Comparison of ENCODE assay signal across 21 mouse cellular contexts in genomic region chr9:96379551-96379950, GRCm38 (mm10). TPM values are rescaled to one million over a fixed set of nuclear protein-coding genes. Genes with fewer than 3 reads are reported as not detected.
DNase-seq lines count a peak whose midpoint lies in the region.
"Had no signal": no experiment of that assay in that cellular context is flagged by ENCODE, and none has a peak within 500 bp of the region (broad histone marks: within the 10 kb centered on the region; RNA-seq: fewer than 3 reads in every experiment).

No protein-coding gene starts in this region.

- peak overlapping the region; percentile 6; the same call in 1 of the 2 replicates for H3K27ac ChIP-seq in heart, embryonic 10.5 days
- H3K27ac ChIP-seq: embryonic facial prominence, embryonic 13.5 days; embryonic facial prominence, embryonic 15.5 days; forebrain, embryonic 10.5 days; forebrain, embryonic 12.5 days had no signal

- H3K27me3 ChIP-seq in heart, embryonic 10.5 days (ENCODE audit: insufficient read depth, poor library complexity, severe bottlenecking), result no peaks in the 10 kb centered on the region
- H3K27me3 ChIP-seq: embryonic facial prominence, embryonic 13.5 days; embryonic facial prominence, embryonic 15.5 days; forebrain, embryonic 12.5 days had no signal

- DNase-seq in heart, embryonic 10.5 days (ENCODE audit: low spot score), result no peak
- DNase-seq in heart, postnatal 4 days, result no peak
- peak; percentile 56 to 68 for DNase-seq in lung, adult 18-20 months
- DNase-seq in lung, postnatal 25 days (ENCODE audit: low spot score), result no peak
- peak; percentile 77 for DNase-seq in lung, postnatal 36 days
- DNase-seq in lung, postnatal 10 days, result no peak
- DNase-seq: adrenal gland, adult 2 months; adrenal gland, postnatal 10 days; adrenal gland, postnatal 25 days; cerebellum, adult 11 months; cerebellum, adult 18-20 months; cerebellum, adult 8-10 months; cerebellum, adult 9-11 months; cerebellum, postnatal 14 days; cerebellum, postnatal 36 days; embryo, embryonic 11 days had no signal

- H3K4me1 ChIP-seq in heart, embryonic 10.5 days, result peaks cover 32% of the 10 kb centered on the region
- H3K4me1 ChIP-seq: forebrain, embryonic 10.5 days had no signal

- no peak overlapping the region for H3K4me3 ChIP-seq in heart, embryonic 10.5 days
- H3K4me3 ChIP-seq: embryonic facial prominence, embryonic 13.5 days; embryonic facial prominence, embryonic 15.5 days; erythroblast, embryonic 14.5 days; forebrain, embryonic 10.5 days; forebrain, embryonic 12.5 days had no signal

- H3K9me3 ChIP-seq in heart, embryonic 10.5 days, result no peaks in the 10 kb centered on the region
- H3K9me3 ChIP-seq: embryonic facial prominence, embryonic 13.5 days; embryonic facial prominence, embryonic 15.5 days; forebrain, embryonic 12.5 days had no signal

- H3K36me3 ChIP-seq in heart, embryonic 10.5 days, result no peaks in the 10 kb centered on the region
- H3K36me3 ChIP-seq: embryonic facial prominence, embryonic 13.5 days; embryonic facial prominence, embryonic 15.5 days; forebrain, embryonic 10.5 days; forebrain, embryonic 12.5 days had no signal

- 59% methylated on average over 7 of the region's 7 CpGs for WGBS in heart, embryonic 10.5 days

RNA-seq across cellular contexts. Expression of gene Atp1b3, which starts 15.3 kb away (rescaled TPM):
- 163 TPM in 2 replicates for polyA plus RNA-seq in heart, embryonic 10.5 days (2016; fragmentation: Nextera tagmentation; extraction: Ambion mirVana)
- 10 to 100 TPM; 77.6 to 81.1 TPM for total RNA-seq in heart, postnatal 4 days (2021)

Comparison
In these comparisons a context has a peak if more than half of its experiments do, and no peak if none do; other contexts are left out.
1. DNase-seq: peak in lung, adult 18-20 months (2 of 2) and lung, postnatal 36 days (single experiment); none in heart, embryonic 10.5 days (single experiment), heart, postnatal 4 days (single experiment), lung, postnatal 25 days (single experiment) and lung, postnatal 10 days (single experiment).